Mouse (Mus musculus) lung, embryonic 16.5 days (tissue): ENCODE data around the gene Ifitm3. TPM values are rescaled to one million over a fixed set of nuclear protein-coding genes. Genes with fewer than 3 reads are reported as not detected.
"Not testable (repeated sequence)": the region's sequence is repeated elsewhere in the genome, so short reads cannot be mapped to it uniquely, and the experiment has no call there.

ENCODE experiments used
- ATAC-seq: fragments of 200-750 bp; cut with Nextera tagmentation; 2 replicates; pipeline ENCODE4 v1.8.0; 2017; ENCODE audit warnings: low read depth, mild to moderate bottlenecking, moderate library complexity
- H3K27ac ChIP-seq: fragments of 300-500 bp; sonication (generic); 2 replicates; pipeline ENCODE4 v1.5.1; 2014; ENCODE audit warnings: mild to moderate bottlenecking, control low read depth, low read length
- H3K27me3 ChIP-seq: fragments of 300-500 bp; sonication (generic); 2 replicates; pipeline ENCODE4 v1.6.1; 2014; ENCODE audit warnings: low read depth, low read length, mixed read lengths; ENCODE audit not compliant: control insufficient read depth, insufficient read depth
- H3K36me3 ChIP-seq: fragments of 300-500 bp; sonication (generic); 2 replicates; pipeline ENCODE4 v1.6.1; 2014; ENCODE audit warnings: low read length; ENCODE audit not compliant: control insufficient read depth, insufficient read depth
- H3K4me1 ChIP-seq: fragments of 300-500 bp; sonication (generic); replicated peaks from 2 replicates; pipeline ENCODE4 v1.6.1; 2014; ENCODE audit warnings: low read length, mixed read lengths; ENCODE audit not compliant: control insufficient read depth, insufficient read depth
- H3K4me2 ChIP-seq: fragments of 300-500 bp; sonication (generic); 2 replicates; pipeline ENCODE4 v1.6.1; 2014; ENCODE audit warnings: low read depth, low read length, control low read depth
- H3K4me3 ChIP-seq: fragments of 300-500 bp; sonication (generic); 2 replicates; pipeline ENCODE4 v1.5.1; 2014; ENCODE audit warnings: mild to moderate bottlenecking, low read length, control low read depth
- H3K9ac ChIP-seq: fragments of 300-500 bp; sonication (generic); 2 replicates; pipeline ENCODE4 v1.6.1; 2014; ENCODE audit warnings: low read length, control low read depth
- H3K9me3 ChIP-seq: fragments of 300-500 bp; sonication (generic); 2 replicates; pipeline ENCODE4 v1.6.1; 2016; ENCODE audit warnings: low read length; ENCODE audit not compliant: control insufficient read depth
- WGBS: fragments of 180-500 bp; shearing (Covaris S2); extraction: QIAGEN DNeasy Blood & Tissue Kit; methylation state at CpG from one replicate; pipeline ENCODE4 v1.1.7; 2014; 5-methylcytosine and 5-hydroxymethylcytosine counted together
- polyA plus RNA-seq: library from polyadenylated mRNA; unstranded; fragments of >200 nt; fragmentation: Nextera tagmentation; extraction: Ambion mirVana; gene quantifications from 2 replicates; pipeline ENCODE4 v1.2.1, GENCODE M21; 2015

Ifitm3 gene
- polyA plus RNA-seq, 1 experiment from 2014 or later: 262 TPM

DNA sequence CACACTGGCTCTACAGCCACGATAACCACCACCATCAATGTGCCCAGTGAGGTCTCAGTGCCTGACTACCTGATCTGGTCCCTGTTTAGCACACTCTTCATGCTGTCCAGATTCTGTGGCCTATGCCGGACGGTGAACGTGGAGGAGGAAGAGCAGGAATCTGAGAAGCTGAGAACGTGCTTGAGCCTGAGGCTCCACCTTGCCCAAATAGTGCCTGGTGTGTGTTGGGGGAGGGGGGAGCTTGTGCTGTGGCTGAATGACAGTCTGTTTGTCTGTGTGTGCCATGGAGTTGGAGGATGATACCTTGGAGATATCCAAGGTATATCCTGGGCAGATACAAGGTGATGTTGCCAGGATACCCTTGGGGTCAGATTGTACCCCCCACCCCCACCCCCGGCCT lies 20.4 kb downstream of the Ifitm3 start:
- Histone ChIP-seq H3K27ac (no peak overlapping the region), H3K4me3 (no peak overlapping the region), H3K36me3 (no peaks in the 10 kb centered on the region), H3K9me3 (peaks cover 3% of the 10 kb centered on the region; the same call in 1 of the 2 replicates), H3K9ac (no peak overlapping the region), H3K27me3 (no peaks in the 10 kb centered on the region), H3K4me2 (no peak overlapping the region), H3K4me1 (no peaks in the 10 kb centered on the region)
- WGBS: 41% methylated on average over 6 of the region's 6 CpGs
- ATAC-seq: peak; percentile 34; the same call in 1 of the 2 replicates

DNA sequence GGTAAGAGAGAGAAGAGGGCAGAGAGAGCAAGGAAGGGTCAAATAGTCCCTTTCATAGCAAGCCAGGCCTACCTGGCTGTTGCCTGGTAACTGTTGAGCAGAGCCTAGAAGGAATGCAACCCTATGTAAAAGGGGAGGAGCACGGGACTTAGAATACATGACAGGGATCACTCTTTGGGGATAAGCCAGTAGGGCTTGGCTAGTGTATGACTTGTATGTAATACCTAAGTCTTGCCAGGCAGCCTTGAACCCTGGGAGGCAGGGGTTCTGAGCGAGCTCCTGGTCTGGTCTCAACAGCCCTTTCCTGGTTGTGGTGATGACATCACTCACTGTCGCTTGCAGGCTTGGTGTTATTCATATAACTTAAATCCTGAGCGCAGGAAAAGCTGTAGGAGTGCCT lies 21.5 kb downstream of the Ifitm3 start:
- Histone ChIP-seq H3K27me3 (no peaks in the 10 kb centered on the region), H3K36me3 (no peaks in the 10 kb centered on the region), H3K4me1 (no peaks in the 10 kb centered on the region), H3K9ac (no peak overlapping the region), H3K9me3 (peaks cover 3% of the 10 kb centered on the region; the same call in 1 of the 2 replicates), H3K4me2 (no peak overlapping the region), H3K4me3 (no peak overlapping the region), H3K27ac (no peak overlapping the region)
- ATAC-seq: no peak
- 65% methylated on average over 4 of the region's 4 CpGs for WGBS

DNA sequence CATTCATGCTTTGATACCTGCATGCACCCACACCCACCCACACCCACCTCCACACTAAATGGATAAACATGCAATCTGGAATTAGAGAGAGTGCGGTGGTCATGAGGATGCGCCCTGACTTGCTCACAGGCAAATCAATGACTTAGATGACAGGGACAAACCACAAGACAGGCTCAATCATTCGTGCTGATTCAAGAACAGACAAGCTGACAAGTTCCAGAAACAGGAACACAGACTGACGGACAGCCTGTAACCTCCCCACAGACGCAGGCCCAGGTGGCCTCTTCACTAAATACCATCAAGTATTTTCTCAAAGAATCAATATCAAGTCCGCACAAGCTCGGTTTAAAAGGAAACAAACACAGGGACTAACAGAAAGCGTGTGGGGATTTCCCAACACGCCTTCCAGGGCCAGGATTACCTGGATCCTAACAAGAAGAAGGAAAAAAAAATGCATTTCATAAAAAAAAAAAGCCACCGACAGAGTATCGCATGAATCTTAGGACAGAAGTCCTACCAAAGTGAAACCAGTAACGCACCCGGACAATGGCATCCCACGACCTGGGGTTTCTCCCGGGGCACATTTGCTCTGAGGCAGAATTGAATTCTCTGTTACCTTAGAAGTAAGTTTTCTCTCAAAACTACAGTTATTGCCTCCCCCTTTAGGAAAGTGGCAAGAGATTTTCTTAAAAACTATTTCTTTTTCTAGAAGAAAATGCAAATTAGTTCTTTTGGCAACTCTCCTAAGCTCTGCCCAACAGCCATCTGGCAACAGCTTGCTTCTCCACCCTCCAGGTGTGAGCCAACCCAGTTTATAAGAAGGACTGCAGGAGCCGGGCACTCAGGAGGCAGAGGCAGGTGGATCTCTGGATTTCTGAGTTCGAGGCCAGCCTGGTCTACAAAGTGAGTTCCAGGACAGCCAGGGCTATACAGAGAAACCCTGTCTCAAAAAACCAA lies 23.1 kb downstream of the Ifitm3 start:
- Histone ChIP-seq H3K9ac (no peak overlapping the region), H3K27ac (no peak overlapping the region), H3K27me3 (no peaks in the 10 kb centered on the region), H3K9me3 (peaks cover 3% of the 10 kb centered on the region; the same call in 1 of the 2 replicates), H3K36me3 (no peaks in the 10 kb centered on the region), H3K4me3 (no peak overlapping the region), H3K4me2 (no peak overlapping the region), H3K4me1 (no peaks in the 10 kb centered on the region)
- no peak for ATAC-seq
- WGBS: 82% methylated on average over 17 of the region's 17 CpGs

DNA sequence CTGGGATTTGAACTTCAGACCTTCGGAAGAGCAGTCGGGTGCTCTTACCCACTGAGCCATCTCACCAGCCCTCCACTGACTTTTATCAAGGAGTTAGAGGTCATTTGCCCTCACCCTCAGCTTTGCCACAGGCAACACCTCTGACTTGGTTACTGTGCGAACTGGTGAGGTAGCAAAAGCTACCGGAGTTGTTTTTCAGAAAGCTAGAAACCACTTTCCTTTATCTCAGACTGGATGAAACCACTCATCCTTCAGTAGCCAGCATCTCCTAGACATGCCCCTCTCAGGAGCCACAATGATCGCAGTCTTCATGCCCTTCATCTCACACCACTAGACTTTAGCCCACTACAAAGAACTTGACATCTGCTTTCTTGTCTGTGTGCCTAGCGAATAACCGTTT lies 27.6 kb downstream of the Ifitm3 start:
- Histone ChIP-seq H3K4me3 (no peak overlapping the region), H3K27ac (no peak overlapping the region), H3K36me3 (no peaks in the 10 kb centered on the region), H3K9me3 (peaks cover 3% of the 10 kb centered on the region; the same call in 1 of the 2 replicates), H3K9ac (no peak overlapping the region), H3K27me3 (no peaks in the 10 kb centered on the region), H3K4me2 (no peak overlapping the region), H3K4me1 (no peaks in the 10 kb centered on the region)
- no peak for ATAC-seq
- WGBS: 78% methylated on average over 7 of the region's 7 CpGs

DNA sequence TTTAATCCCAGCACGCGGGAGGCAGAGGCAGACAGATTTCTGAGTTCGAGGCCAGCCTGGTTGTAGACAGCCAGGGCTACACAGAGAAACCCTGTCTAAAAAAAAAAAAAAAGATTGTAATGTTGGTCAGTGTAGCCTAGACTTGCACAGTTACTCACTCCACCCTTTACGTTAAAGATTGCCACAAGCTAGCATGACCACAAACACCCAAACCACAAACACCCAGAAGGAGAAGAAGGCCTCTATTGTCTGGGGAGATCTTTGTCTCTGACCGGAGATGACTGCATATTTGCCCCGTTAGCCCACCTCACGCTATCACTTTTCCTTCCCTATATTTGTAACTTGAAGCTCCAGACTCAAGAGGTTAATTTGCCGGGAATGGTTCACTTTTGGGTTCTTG lies 28.9 kb downstream of the Ifitm3 start:
- Histone ChIP-seq H3K4me1 (no peaks in the 10 kb centered on the region), H3K36me3 (no peaks in the 10 kb centered on the region), H3K4me2 (no peak overlapping the region), H3K9ac (no peak overlapping the region), H3K4me3 (no peak overlapping the region), H3K9me3 (peaks cover 3% of the 10 kb centered on the region; the same call in 1 of the 2 replicates), H3K27me3 (no peaks in the 10 kb centered on the region), H3K27ac (no peak overlapping the region)
- no peak for ATAC-seq
- 79% methylated on average over 8 of the region's 8 CpGs for WGBS

DNA sequence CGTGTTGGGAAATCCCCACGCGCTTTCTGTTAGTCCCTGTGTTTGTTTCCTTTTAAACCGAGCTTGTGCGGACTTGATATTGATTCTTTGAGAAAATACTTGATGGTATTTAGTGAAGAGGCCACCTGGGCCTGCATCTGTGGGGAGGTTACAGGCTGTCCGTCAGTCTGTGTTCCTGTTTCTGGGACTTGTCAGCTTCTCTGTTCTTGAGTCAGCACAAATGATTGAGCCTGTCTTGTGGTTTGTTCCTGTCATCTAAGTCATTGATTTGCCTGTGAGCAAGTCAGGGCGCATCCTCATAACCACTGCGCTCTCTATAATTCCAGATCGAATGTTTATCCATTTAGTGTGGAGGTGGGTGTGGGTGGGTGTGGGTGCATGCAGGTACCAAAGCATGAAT lies 33.9 kb downstream of the Ifitm3 start:
- H3K4me3 ChIP-seq, H3K36me3 ChIP-seq, H3K9me3 ChIP-seq, H3K27me3 ChIP-seq, H3K27ac ChIP-seq, ATAC-seq, H3K4me2 ChIP-seq, H3K9ac ChIP-seq, H3K4me1 ChIP-seq: not testable (repeated sequence)
- 87% methylated on average over 9 of the region's 9 CpGs for WGBS

DNA sequence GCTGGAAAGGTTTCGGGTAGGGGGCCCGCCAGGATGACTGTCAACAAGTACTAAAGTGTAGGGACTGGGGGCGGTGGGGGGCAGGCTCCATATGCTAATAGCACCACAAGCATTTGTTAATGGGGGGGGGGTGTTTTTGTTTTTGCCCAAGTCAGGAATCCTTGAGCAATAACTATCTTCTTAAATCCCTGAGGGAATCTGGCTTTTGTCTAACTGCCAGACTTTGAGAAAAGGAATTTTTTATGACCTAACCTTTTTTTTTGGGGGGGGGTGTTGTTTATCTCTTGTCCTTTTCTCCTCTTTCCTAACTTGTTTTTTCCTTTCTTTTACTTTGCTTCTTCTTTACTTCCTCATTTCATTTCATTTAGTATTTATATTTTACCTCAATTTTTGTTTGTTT lies 35.1 kb downstream of the Ifitm3 start:
- no peaks in the 10 kb centered on the region for H3K27me3 ChIP-seq
- WGBS: 32% methylated on average over 3 of the region's 3 CpGs
- no peak overlapping the region for H3K4me3 ChIP-seq
- no peaks in the 10 kb centered on the region for H3K9me3 ChIP-seq
- no peak overlapping the region for H3K27ac ChIP-seq
- H3K4me1 ChIP-seq: peaks cover 10% of the 10 kb centered on the region
- ATAC-seq: no peak
- no peaks in the 10 kb centered on the region for H3K36me3 ChIP-seq
- H3K9ac ChIP-seq: no peak overlapping the region
- no peak overlapping the region for H3K4me2 ChIP-seq

DNA sequence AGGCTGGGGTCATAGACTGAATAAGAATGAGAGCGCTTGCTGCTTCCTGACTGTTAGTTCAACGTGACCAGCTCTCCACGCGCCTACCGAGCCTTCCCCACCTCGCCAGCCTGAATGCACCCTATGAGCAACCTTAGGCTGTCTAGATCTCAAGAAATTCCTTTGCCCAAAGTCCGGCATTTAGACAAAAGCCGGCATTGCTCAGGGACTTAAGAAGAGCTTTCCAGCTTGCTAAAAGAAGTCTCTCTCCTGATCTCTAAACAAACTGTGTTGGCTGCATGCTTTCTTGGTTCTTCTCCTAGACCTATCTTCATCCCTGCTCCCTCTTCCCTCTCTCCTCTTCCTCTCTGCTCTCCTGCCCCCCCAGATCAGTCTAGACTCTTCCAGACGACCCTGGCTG lies 35.6 kb downstream of the Ifitm3 start:
- H3K9ac ChIP-seq: no peak overlapping the region
- H3K9me3 ChIP-seq: no peaks in the 10 kb centered on the region
- no peak overlapping the region for H3K4me3 ChIP-seq
- H3K4me2 ChIP-seq: no peak overlapping the region
- 11% methylated on average over 9 of the region's 9 CpGs for WGBS
- H3K27ac ChIP-seq: no peak overlapping the region
- H3K4me1 ChIP-seq: peaks cover 10% of the 10 kb centered on the region
- H3K27me3 ChIP-seq: no peaks in the 10 kb centered on the region
- H3K36me3 ChIP-seq: no peaks in the 10 kb centered on the region
- no peak for ATAC-seq

DNA sequence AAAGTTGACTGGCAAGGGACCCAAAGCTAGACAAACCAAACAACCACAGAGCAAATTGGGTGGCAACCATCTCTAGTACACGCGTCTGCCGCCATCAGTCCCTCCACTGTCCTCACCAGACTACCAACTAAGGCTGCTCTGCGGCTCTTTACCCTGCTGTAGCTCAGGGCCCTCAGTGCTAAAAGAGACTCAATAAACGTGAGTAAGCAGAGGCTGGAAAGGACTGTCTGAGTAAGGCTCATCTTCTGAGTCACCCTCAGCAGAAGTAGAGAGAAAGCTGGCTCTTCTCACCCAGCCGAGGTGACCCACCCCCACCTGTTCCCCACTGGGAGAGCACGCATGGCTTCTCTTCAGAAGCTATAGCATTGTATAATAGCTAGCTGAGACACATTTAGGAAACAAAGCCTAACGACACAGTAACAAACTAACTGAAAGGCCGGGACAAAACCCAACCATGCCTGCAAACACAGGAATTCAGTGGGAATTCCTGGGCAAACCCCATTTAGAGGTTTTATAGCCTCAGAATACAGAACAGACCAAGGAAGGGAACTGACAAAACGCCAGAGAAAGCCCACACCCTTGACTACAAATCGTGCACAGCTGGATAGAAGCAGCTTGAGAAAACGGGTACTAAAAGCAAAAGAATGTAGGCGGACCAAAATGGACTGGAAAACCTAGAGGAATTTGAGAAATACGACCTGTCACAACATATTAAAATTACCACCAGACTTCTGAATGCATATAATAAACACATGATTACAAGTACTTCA lies 37.0 kb downstream of the Ifitm3 start:
- Histone ChIP-seq H3K9ac (no peak overlapping the region), H3K27ac (no peak overlapping the region)

More for the DNA sequence above, 37.0 kb downstream of the Ifitm3 start:
- 47% methylated on average over 14 of the region's 14 CpGs for WGBS
- Histone ChIP-seq H3K4me3 (no peak overlapping the region), H3K27me3 (no peaks in the 10 kb centered on the region), H3K4me2 (no peak overlapping the region), H3K4me1 (peaks cover 10% of the 10 kb centered on the region), H3K36me3 (no peaks in the 10 kb centered on the region), H3K9me3 (no peaks in the 10 kb centered on the region)
- no peak for ATAC-seq
